Mouse (Mus musculus) left cerebral cortex, adult 18-20 months (tissue): ENCODE results near the gene Wfdc15b. TPM values are rescaled to one million over a fixed set of nuclear protein-coding genes. Genes with fewer than 3 reads are reported as not detected.

Experiments
- DNase-seq, 2 experiments: peaks; one replicate each; pipeline ENCODE4 v3.0.0; 2021 to 2022; ENCODE audit warnings: low spot score in 2 of 2, mixed read lengths in 1 of 2
- total RNA-seq, 2 experiments: library from RNA; stranded (reverse); gene quantifications; 2 replicates each; pipeline ENCODE4 v1.2.3; 2021

Gene Wfdc15b
- total RNA-seq, 2 experiments from 2014 or later: not detected

- DNase-seq: no peak
These were observed 40.7 kb downstream of the Wfdc15b start for GRCm38 (mm10) chr2:164180770-164181169.

- DNase-seq: peak in 1 of 2 experiments; percentile 31
These were observed 41.3 kb downstream of the Wfdc15b start for GRCm38 (mm10) chr2:164180124-164180523.

- DNase-seq: no peak
These were observed 43.6 kb downstream of the Wfdc15b start for GRCm38 (mm10) chr2:164177831-164178230.

- no peak for DNase-seq
These were observed 45.6 kb downstream of the Wfdc15b start for GRCm38 (mm10) chr2:164175850-164176249.

- DNase-seq: peak; percentile 85 to 89
These were observed 46.6 kb downstream of the Wfdc15b start for GRCm38 (mm10) chr2:164174649-164175395.

- DNase-seq: no peak
These were observed 48.1 kb downstream of the Wfdc15b start for GRCm38 (mm10) chr2:164173394-164173793.

GRCm38 (mm10) chr2:164170902-164171301 lies 50.6 kb downstream of the Wfdc15b start, which contains the start of gene Kcns1:
Gene Kcns1, minus strand, starts transcription at chr2:164171113.
- DNase-seq: peak; percentile 37 to 60

GRCm38 (mm10) chr2:164170326-164170725 lies 51.1 kb downstream of the Wfdc15b start:
- peak in 1 of 2 experiments; percentile 30 for DNase-seq

- peak; percentile 31 to 39 for DNase-seq
These were observed 52.9 kb downstream of the Wfdc15b start for GRCm38 (mm10) chr2:164168571-164168946.

GRCm38 (mm10) chr2:164167752-164168570 lies 53.5 kb downstream of the Wfdc15b start:
- no peak for DNase-seq

- DNase-seq: no peak
These were observed 56.5 kb downstream of the Wfdc15b start for GRCm38 (mm10) chr2:164164941-164165340.

Other genes starting within 250 kb of the Wfdc15b start
- gene Ywhab, start 226.7 kb downstream of the Wfdc15b start, total RNA-seq: 100 to 1,000 TPM; 469 to 487 TPM
- 1 to 10 TPM in 1 of 2 experiments, under 1 TPM in 1; 0.51 to 1.3 TPM for gene Pabpc1l, start 196.2 kb downstream of the Wfdc15b start, total RNA-seq
- 10 to 100 TPM; 37.9 to 41.2 TPM for gene Stk4, start 151.3 kb downstream of the Wfdc15b start, total RNA-seq
- 10 to 100 TPM; 88.4 to 88.7 TPM for gene Tomm34, start 150.5 kb downstream of the Wfdc15b start, total RNA-seq
- 10 to 100 TPM; 21.8 to 23.2 TPM for gene Kcns1, start 50.5 kb downstream of the Wfdc15b start, total RNA-seq
- gene Wfdc5, start 38.9 kb downstream of the Wfdc15b start, total RNA-seq: not detected
- not detected for gene Wfdc12, start 31.1 kb downstream of the Wfdc15b start, total RNA-seq
- not detected for gene Wfdc15a, start 21.5 kb downstream of the Wfdc15b start, total RNA-seq
- gene Svs2, start 16.8 kb upstream of the Wfdc15b start, total RNA-seq: not detected
- not detected for gene Svs3b, start 35.0 kb upstream of the Wfdc15b start, total RNA-seq
- gene Svs4, start 56.8 kb upstream of the Wfdc15b start, total RNA-seq: not detected
- gene Svs3a, start 67.6 kb upstream of the Wfdc15b start, total RNA-seq: not detected
- gene Svs6, start 95.1 kb upstream of the Wfdc15b start, total RNA-seq: not detected
- gene Svs5, start 111.1 kb upstream of the Wfdc15b start, total RNA-seq: not detected
- gene Slpi, start 167.4 kb upstream of the Wfdc15b start, total RNA-seq: under 1 TPM in 1 of 2 experiments, not detected in 1; 0.82 TPM
- gene Rbpjl, start 181.5 kb upstream of the Wfdc15b start, total RNA-seq: under 1 TPM; 0.33 to 0.56 TPM
- 1 to 10 TPM; 8.4 to 8.5 TPM for gene Matn4, start 183.5 kb upstream of the Wfdc15b start, total RNA-seq
- gene Sdc4, start 222.2 kb upstream of the Wfdc15b start, total RNA-seq: 10 to 100 TPM; 72.7 to 80.1 TPM
- gene Sys1, start 235.3 kb upstream of the Wfdc15b start, total RNA-seq: 10 to 100 TPM; 43.5 to 44.6 TPM
- gene Gm20458, start 239.3 kb upstream of the Wfdc15b start, total RNA-seq: 1 to 10 TPM; 2.0 to 6.4 TPM